Mouse (Mus musculus) embryonic facial prominence, embryonic 11.5 days (tissue): ENCODE measurements at regions not wholly inside any gene's neighbourhood (a gene's known extent, or its start where the extent isn't known, plus 50 kb on each side); places are given as distances from the start of the nearest gene placed in this dataset.

Experiments used
- ATAC-seq: fragments of 200-750 bp; cut with Nextera tagmentation; replicated peaks from 2 replicates; pipeline ENCODE4 v1.8.0; 2017; ENCODE audit warnings: low read depth; ENCODE audit not compliant: insufficient number of reproducible peaks, low FRiP score, low TSS enrichment
- DNase-seq: peaks from one replicate; pipeline ENCODE4 v3.0.0-alpha.2; 2015; ENCODE audit warnings: low spot score
- H3K27ac ChIP-seq: fragments of 300-500 bp; sonication (generic); replicated peaks from 2 replicates; pipeline ENCODE4 v1.5.1; 2014; ENCODE audit warnings: mild to moderate bottlenecking, low read depth, low read length, control low read depth
- H3K27me3 ChIP-seq: fragments of 300-500 bp; sonication (generic); 2 replicates; pipeline ENCODE4 v1.6.1; 2014; ENCODE audit warnings: mild to moderate bottlenecking, low read length, moderate library complexity, mixed read lengths; ENCODE audit not compliant: control insufficient read depth, insufficient read depth
- H3K36me3 ChIP-seq: fragments of 300-500 bp; sonication (generic); replicated peaks from 2 replicates; pipeline ENCODE4 v1.6.1; 2014; ENCODE audit warnings: low read depth, mild to moderate bottlenecking, low read length, moderate library complexity, mixed read lengths; ENCODE audit not compliant: control insufficient read depth, insufficient read depth
- H3K4me1 ChIP-seq: fragments of 300-500 bp; sonication (generic); 2 replicates; pipeline ENCODE4 v1.6.1; 2014; ENCODE audit warnings: low read length, mixed read lengths; ENCODE audit not compliant: control insufficient read depth, insufficient read depth
- H3K4me2 ChIP-seq: fragments of 300-500 bp; sonication (generic); 2 replicates; pipeline ENCODE4 v1.6.1; 2014; ENCODE audit warnings: low read depth, mild to moderate bottlenecking, control low read depth, low read length, moderate library complexity
- H3K4me3 ChIP-seq: fragments of 300-500 bp; sonication (generic); 2 replicates; pipeline ENCODE4 v1.5.1; 2014; ENCODE audit warnings: low read depth, low read length, control low read depth
- H3K9ac ChIP-seq: fragments of 300-500 bp; sonication (generic); replicated peaks from 2 replicates; pipeline ENCODE4 v1.6.1; 2014; ENCODE audit warnings: mild to moderate bottlenecking, control low read depth, low read length
- H3K9me3 ChIP-seq: fragments of 300-500 bp; sonication (generic); replicated peaks from 2 replicates; pipeline ENCODE4 v1.6.1; 2016; ENCODE audit warnings: mild to moderate bottlenecking, low read length, inconsistent platforms, mixed read lengths; ENCODE audit not compliant: control insufficient read depth
- WGBS: fragments of 180-500 bp; shearing (Covaris S2); extraction: QIAGEN DNeasy Blood & Tissue Kit; methylation state at CpG from one replicate; pipeline ENCODE4 v1.1.7; 2014; 5-methylcytosine and 5-hydroxymethylcytosine counted together

- Histone ChIP-seq H3K9me3 (no peaks in the 10 kb centered on the region), H3K4me2 (no peak overlapping the region), H3K4me3 (no peak overlapping the region), H3K27me3 (no peaks in the 10 kb centered on the region), H3K36me3 (no peaks in the 10 kb centered on the region), H3K9ac (no peak overlapping the region), H3K4me1 (no peaks in the 10 kb centered on the region), H3K27ac (no peak overlapping the region)
- peak; percentile 83 for DNase-seq
- peak; percentile 76; the same call in 1 of the 2 replicates for ATAC-seq
- WGBS = 49% methylated on average over 6 of the region's 6 CpGs
These were observed 676.6 kb downstream of the Slitrk6 start for GRCm38 (mm10) chr14:110078351-110078750.

- Histone ChIP-seq H3K36me3 (no peaks in the 10 kb centered on the region), H3K27ac (no peak overlapping the region), H3K4me3 (no peak overlapping the region), H3K9me3 (no peaks in the 10 kb centered on the region), H3K27me3 (no peaks in the 10 kb centered on the region), H3K4me2 (no peak overlapping the region), H3K9ac (no peak overlapping the region), H3K4me1 (no peaks in the 10 kb centered on the region)
- DNase-seq (peak; percentile 72), ATAC-seq (0 out of 2 replicates have a peak, but pooled peaks have one; percentile 44)
- 68% methylated on average over 3 of the region's 3 CpGs for WGBS
These were observed 707.2 kb downstream of the Slitrk6 start for GRCm38 (mm10) chr14:110047748-110048147.

- DNase-seq (no peak), ATAC-seq (no peak)
- H3K4me2 ChIP-seq = no peak overlapping the region
- no peak overlapping the region for H3K27ac ChIP-seq
- H3K9ac ChIP-seq = no peak overlapping the region
- no peaks in the 10 kb centered on the region for H3K4me1 ChIP-seq
- H3K36me3 ChIP-seq = no peaks in the 10 kb centered on the region
- no peaks in the 10 kb centered on the region for H3K9me3 ChIP-seq
- no peaks in the 10 kb centered on the region for H3K27me3 ChIP-seq
- no peak overlapping the region for H3K4me3 ChIP-seq
These were observed 711.7 kb downstream of the Slitrk6 start for GRCm38 (mm10) chr14:110043211-110043610.

- no peaks in the 10 kb centered on the region for H3K36me3 ChIP-seq
- WGBS = 90% methylated on average over 3 of the region's 3 CpGs
- DNase-seq (no peak), ATAC-seq (no peak)
- H3K27ac ChIP-seq = no peak overlapping the region
- H3K9me3 ChIP-seq = no peaks in the 10 kb centered on the region
- H3K9ac ChIP-seq = no peak overlapping the region
- H3K27me3 ChIP-seq = no peaks in the 10 kb centered on the region
- no peak overlapping the region for H3K4me3 ChIP-seq
- H3K4me1 ChIP-seq = no peaks in the 10 kb centered on the region
- H3K4me2 ChIP-seq = no peak overlapping the region
These were observed 733.1 kb downstream of the Slitrk6 start for GRCm38 (mm10) chr14:110021812-110022211.

GRCm38 (mm10) chr14:110015126-110015525 lies 739.8 kb downstream of the Slitrk6 start:
- Histone ChIP-seq H3K27me3 (no peaks in the 10 kb centered on the region), H3K36me3 (no peaks in the 10 kb centered on the region), H3K9ac (no peak overlapping the region), H3K4me2 (no peak overlapping the region), H3K4me1 (no peaks in the 10 kb centered on the region), H3K9me3 (no peaks in the 10 kb centered on the region), H3K27ac (no peak overlapping the region), H3K4me3 (no peak overlapping the region)
- 84% methylated on average over 2 of the region's 2 CpGs for WGBS
- DNase-seq (no peak), ATAC-seq (no peak)

- Histone ChIP-seq H3K4me2 (no peak overlapping the region), H3K27me3 (no peaks in the 10 kb centered on the region), H3K4me3 (no peak overlapping the region), H3K9ac (no peak overlapping the region), H3K9me3 (no peaks in the 10 kb centered on the region), H3K4me1 (no peaks in the 10 kb centered on the region), H3K27ac (no peak overlapping the region), H3K36me3 (no peaks in the 10 kb centered on the region)
- ATAC-seq (no peak), DNase-seq (no peak)
- WGBS = 78% methylated on average over 1 of the region's 1 CpGs
These were observed 741.7 kb downstream of the Slitrk6 start for GRCm38 (mm10) chr14:110013229-110013628.

GRCm38 (mm10) chr14:110007159-110007558 lies 747.8 kb downstream of the Slitrk6 start:
- H3K27ac ChIP-seq = no peak overlapping the region
- H3K4me2 ChIP-seq = no peak overlapping the region
- DNase-seq = peak; percentile 56
- H3K9me3 ChIP-seq = no peaks in the 10 kb centered on the region
- ATAC-seq = no peak
- H3K4me1 ChIP-seq = no peaks in the 10 kb centered on the region
- H3K36me3 ChIP-seq = no peaks in the 10 kb centered on the region
- H3K27me3 ChIP-seq = no peaks in the 10 kb centered on the region
- H3K4me3 ChIP-seq = no peak overlapping the region
- H3K9ac ChIP-seq = no peak overlapping the region
- WGBS = 53% methylated on average over 6 of the region's 6 CpGs

GRCm38 (mm10) chr14:109985026-109985425 lies 769.9 kb downstream of the Slitrk6 start:
- WGBS = 70% methylated on average over 4 of the region's 4 CpGs
- Histone ChIP-seq H3K4me2 (no peak overlapping the region), H3K27me3 (no peaks in the 10 kb centered on the region), H3K36me3 (no peaks in the 10 kb centered on the region), H3K4me3 (no peak overlapping the region), H3K9ac (no peak overlapping the region), H3K9me3 (no peaks in the 10 kb centered on the region), H3K27ac (no peak overlapping the region), H3K4me1 (no peaks in the 10 kb centered on the region)
- no peak for ATAC-seq
- DNase-seq = no peak
